Mouse (Mus musculus): ENCODE data around the gene Fbxo21.

- no peak for TF ChIP-seq POLR2A (IDR thresholded peaks at IDR 0.05; ENCODE audit: control insufficient read depth, low read depth, low read length)
- TF ChIP-seq CTCF (IDR thresholded peaks at IDR 0.05; ENCODE audit: control insufficient read depth, insufficient read depth, insufficient replicate concordance, low read depth, low read length): no peak
These were observed 62.7 kb downstream of the Fbxo21 start for GRCm38 (mm10) chr5:118039241-118039668.
